Mouse (Mus musculus) kidney, adult 2 months (tissue): Measurements from ENCODE around the gene Slc16a1. TPM values are rescaled to one million over a fixed set of nuclear protein-coding genes. Genes with fewer than 3 reads are reported as not detected.
"Not testable (repeated sequence)": the region's sequence is repeated elsewhere in the genome, so short reads cannot be mapped to it uniquely, and the experiment has no call there.

Experiments used
- DNase-seq: peaks from one replicate; pipeline ENCODE4 v3.0.0; 2021
- H3K27ac ChIP-seq: fragments of 200-500 bp; 2 replicates; pipeline ENCODE4 v1.5.1; 2012; ENCODE audit warnings: low read depth, low read length, control low read depth, inconsistent platforms; ENCODE audit not compliant: insufficient read depth
- H3K27me3 ChIP-seq: fragments of 200-500 bp; replicated peaks from 2 replicates; pipeline ENCODE4 v1.6.1; 2012; ENCODE audit warnings: mild to moderate bottlenecking, moderate library complexity, low read length, inconsistent platforms; ENCODE audit not compliant: control insufficient read depth, insufficient read depth
- H3K36me3 ChIP-seq: fragments of 200-500 bp; 2 replicates; pipeline ENCODE4 v1.6.1; 2012; ENCODE audit warnings: mild to moderate bottlenecking, moderate library complexity, low read length, inconsistent platforms; ENCODE audit not compliant: control insufficient read depth, insufficient read depth
- H3K4me1 ChIP-seq: fragments of 200-500 bp; 2 replicates; pipeline ENCODE4 v1.6.1; 2011; ENCODE audit warnings: low read length; ENCODE audit not compliant: control insufficient read depth, insufficient read depth
- H3K4me3 ChIP-seq: fragments of 200-500 bp; 2 replicates; pipeline ENCODE4 v1.5.1; 2011; ENCODE audit warnings: mild to moderate bottlenecking, low read depth, low read length, control low read depth; ENCODE audit not compliant: insufficient read depth
- CTCF ChIP-seq: fragments of 200-500 bp; conservative IDR thresholded peaks from 2 replicates; pipeline ENCODE4 v1.5.1; 2011; ENCODE audit warnings: low read depth, mild to moderate bottlenecking, control low read depth, low read length, moderate library complexity, mixed read lengths; ENCODE audit not compliant: insufficient read depth, insufficient read length
- POLR2A ChIP-seq: fragments of 200-500 bp; IDR thresholded peaks from one replicate; pipeline ENCODE4 v1.6.1; 2011; ENCODE audit warnings: low read depth, low read length, control low read depth
- WGBS: fragments of 180-500 bp; shearing (Covaris S2); methylation state at CpG from one replicate; pipeline ENCODE4 v1.1.7; 2018; 5-methylcytosine and 5-hydroxymethylcytosine counted together
- polyA plus RNA-seq: library from polyadenylated mRNA; depleted of rRNA; stranded (reverse); fragments of >200 nt; gene quantifications from 2 replicates; pipeline ENCODE4 v1.2.3, GENCODE M21; 2012

Gene Slc16a1
- polyA plus RNA-seq, 1 experiment, result 23.1 TPM

- H3K27ac ChIP-seq, result no peak overlapping the region
- peaks cover 4% of the 10 kb centered on the region; the same call in 1 of the 2 replicates for H3K4me1 ChIP-seq
- no peak for DNase-seq
- no peaks in the 10 kb centered on the region for H3K27me3 ChIP-seq
- 82% methylated on average over 10 of the region's 10 CpGs for WGBS
- no peak overlapping the region for H3K4me3 ChIP-seq
- TF ChIP-seq POLR2A (no peak), CTCF (no peak)
- no peaks in the 10 kb centered on the region for H3K36me3 ChIP-seq
Measured at GRCm38 (mm10) chr3:104667451-104667850, 29.0 kb downstream of the Slc16a1 start.

- Histone ChIP-seq H3K4me1 (peaks cover 12% of the 10 kb centered on the region), H3K36me3 (no peaks in the 10 kb centered on the region), H3K27me3 (no peaks in the 10 kb centered on the region), H3K27ac (no peak overlapping the region), H3K4me3 (no peak overlapping the region)
- no peak for TF ChIP-seq CTCF
- TF ChIP-seq POLR2A, result no peak
- WGBS, result 95% methylated on average over 5 of the region's 5 CpGs
- no peak for DNase-seq
Measured at GRCm38 (mm10) chr3:104668989-104669388, 30.5 kb downstream of the Slc16a1 start.

DNA sequence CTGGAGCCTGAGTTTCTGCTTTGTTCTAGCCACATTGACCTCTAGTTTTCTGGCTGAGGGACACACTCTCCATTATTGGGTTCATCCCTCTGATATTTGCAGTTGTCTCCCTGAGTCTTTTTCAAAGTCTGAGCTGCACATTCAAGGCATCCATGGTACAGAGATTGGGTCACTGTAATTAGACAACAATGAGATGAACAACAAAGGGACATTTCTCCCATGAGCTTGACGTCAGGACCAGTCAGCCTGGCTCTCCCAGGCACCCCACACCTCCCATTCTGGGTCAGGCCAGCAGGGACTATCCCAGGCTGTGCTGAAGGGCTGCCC, 31.4 kb downstream of the Slc16a1 start:
- WGBS, result 65% methylated on average over 1 of the region's 1 CpGs
- no peak for DNase-seq
- TF ChIP-seq CTCF, result no peak
- no peak for TF ChIP-seq POLR2A
- no peaks in the 10 kb centered on the region for H3K27me3 ChIP-seq
- H3K27ac ChIP-seq, result no peak overlapping the region
- no peaks in the 10 kb centered on the region for H3K36me3 ChIP-seq
- no peak overlapping the region for H3K4me3 ChIP-seq
- H3K4me1 ChIP-seq, result peaks cover 18% of the 10 kb centered on the region

DNA sequence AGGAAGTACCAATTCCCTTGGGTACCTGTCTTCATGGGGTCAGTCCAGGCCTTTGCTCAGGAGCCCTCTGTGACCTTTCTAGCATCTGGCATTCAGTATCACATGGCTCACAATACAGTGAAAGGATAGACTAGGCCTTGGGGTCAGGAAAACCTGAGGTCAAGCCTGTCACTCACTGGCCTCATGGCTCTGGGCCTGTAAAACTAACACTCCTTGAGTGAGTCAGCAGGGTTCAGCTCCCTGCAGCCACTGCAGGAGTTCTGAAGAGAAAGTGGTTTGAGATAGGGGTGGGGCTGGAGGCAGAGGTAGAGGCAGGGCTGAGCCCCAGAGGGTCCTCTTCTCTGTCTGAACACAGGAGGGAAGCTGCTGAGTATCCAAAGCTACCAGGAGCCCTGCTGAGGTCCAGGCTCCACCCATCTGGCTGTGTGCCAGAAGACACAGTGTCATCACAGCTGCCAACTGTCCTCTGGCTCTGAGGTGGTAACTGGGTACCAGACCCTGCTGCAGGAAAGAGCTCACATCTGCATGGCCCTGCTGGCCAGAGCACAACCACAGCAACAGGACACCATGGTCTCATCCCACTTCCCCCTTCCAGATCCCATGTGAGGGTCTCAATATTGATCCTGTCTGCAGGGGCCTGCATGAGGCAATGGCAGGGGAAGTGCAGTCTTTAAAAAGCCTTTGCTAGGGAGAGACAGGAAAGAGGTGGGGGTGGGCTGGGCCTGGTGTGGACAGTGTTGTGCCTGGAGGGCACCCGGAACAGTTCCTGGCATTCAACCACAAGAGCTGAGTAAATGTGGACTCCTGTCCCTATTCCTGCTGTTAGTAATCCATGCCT, 31.9 kb downstream of the Slc16a1 start:
- peak; percentile 27 for DNase-seq
- WGBS, result 24% methylated on average over 1 of the region's 1 CpGs
- not testable (repeated sequence) for H3K27ac ChIP-seq, H3K27me3 ChIP-seq, H3K36me3 ChIP-seq, H3K4me3 ChIP-seq
- peaks cover 18% of the 10 kb centered on the region for H3K4me1 ChIP-seq

GRCm38 (mm10) chr3:104671543-104671942, 33.1 kb downstream of the Slc16a1 start:
- Histone ChIP-seq H3K4me1 (peaks cover 18% of the 10 kb centered on the region), H3K27ac (no peak overlapping the region), H3K36me3 (no peaks in the 10 kb centered on the region), H3K27me3 (no peaks in the 10 kb centered on the region), H3K4me3 (no peak overlapping the region)
- TF ChIP-seq POLR2A, result no peak
- no peak for TF ChIP-seq CTCF
- no peak for DNase-seq
- WGBS, result 83% methylated on average over 6 of the region's 6 CpGs

DNA sequence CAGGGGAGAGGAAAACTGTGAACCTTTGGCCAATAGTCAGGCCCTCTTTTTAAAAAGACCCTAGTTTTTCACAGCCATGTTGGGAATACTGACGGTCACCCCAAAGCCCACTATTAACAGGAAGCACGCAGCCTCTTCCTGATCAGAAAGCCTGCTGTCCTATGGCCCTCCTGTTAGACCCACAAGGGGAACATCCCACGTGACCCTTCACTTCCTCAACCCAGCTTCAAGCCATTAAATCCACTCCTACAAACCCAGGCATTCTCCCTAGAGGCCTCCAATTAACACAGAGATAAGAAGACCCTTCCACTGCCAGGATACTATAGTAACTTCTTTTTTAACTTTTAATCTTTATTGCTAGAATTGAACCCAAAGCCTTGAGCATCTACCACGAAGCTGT, 33.6 kb downstream of the Slc16a1 start:
- TF ChIP-seq POLR2A (no peak), CTCF (no peak)
- 70% methylated on average over 4 of the region's 4 CpGs for WGBS
- no peaks in the 10 kb centered on the region for H3K27me3 ChIP-seq
- H3K27ac ChIP-seq, result no peak overlapping the region
- no peaks in the 10 kb centered on the region for H3K36me3 ChIP-seq
- no peak for DNase-seq
- no peak overlapping the region for H3K4me3 ChIP-seq
- peaks cover 18% of the 10 kb centered on the region for H3K4me1 ChIP-seq

DNA sequence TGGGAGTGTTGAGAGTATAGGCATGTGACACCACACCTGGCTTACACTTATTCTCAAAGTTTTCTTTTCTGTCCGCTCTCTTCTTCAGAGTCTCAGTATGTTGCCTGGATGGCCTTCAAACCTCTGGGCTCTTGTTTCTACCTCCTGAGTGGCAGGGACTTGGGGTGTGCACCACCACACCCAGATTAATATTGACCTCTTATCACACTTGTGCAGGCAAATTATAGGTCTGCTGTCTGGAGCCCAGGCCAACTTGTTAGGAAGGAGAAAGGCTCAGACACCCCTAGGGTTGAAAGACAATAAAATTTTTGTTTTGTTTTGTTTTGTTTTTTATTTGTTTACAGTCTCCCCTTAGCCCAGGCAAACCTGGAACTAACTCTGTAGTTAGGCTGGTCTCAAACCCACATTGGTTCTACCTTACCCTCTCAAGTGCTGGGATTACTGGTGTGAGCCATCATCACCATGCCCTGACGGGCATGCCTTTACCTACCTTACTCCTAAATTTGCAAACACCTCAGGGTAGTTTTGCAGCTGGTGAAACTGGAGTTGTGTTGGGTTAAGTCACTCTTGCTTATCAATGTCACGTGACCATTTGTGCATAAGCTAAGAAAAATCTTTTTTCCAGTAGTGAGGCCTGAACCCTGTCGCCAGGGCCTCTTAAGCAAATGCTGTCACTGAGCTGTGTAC, 35.3 kb downstream of the Slc16a1 start:
- Histone ChIP-seq H3K36me3 (no peaks in the 10 kb centered on the region), H3K4me1 (peaks cover 27% of the 10 kb centered on the region), H3K27ac (peak overlapping the region; percentile 60), H3K27me3 (no peaks in the 10 kb centered on the region), H3K4me3 (no peak overlapping the region)
- no peak for DNase-seq
- 54% methylated on average over 4 of the region's 4 CpGs for WGBS
- TF ChIP-seq CTCF (no peak), POLR2A (no peak)
